Comparison of ENCODE assay signal across 8 mouse cellular contexts in genomic region chr11:69418481-69419442, GRCm38 (mm10). TPM values are rescaled to one million over a fixed set of nuclear protein-coding genes. Genes with fewer than 3 reads are reported as not detected.
A peak's percentile ranks its signal among the peaks of the same experiment; 100 is the strongest.
DNase-seq lines count a peak whose midpoint lies in the region; ATAC-seq lines count a peak whose summit lies in the region.

No protein-coding gene starts in this region.

- DNase-seq in adrenal gland, adult 18-20 months (ENCODE audit: low spot score in 2 of 2): peak; percentile 70 to 75
- DNase-seq in embryo, embryonic 11.5 days (ENCODE audit: low read depth, low spot score): peak; percentile 96
- DNase-seq in gastrocnemius, postnatal 25 days: peak; percentile 98
- DNase-seq in intestine, embryonic 14.5 days (ENCODE audit: low spot score): peak; percentile 93
- peak; percentile 93 to 97 for DNase-seq in left cerebral cortex, postnatal 14 days (ENCODE audit: low spot score in 2 of 2)
- peak; percentile 92 for DNase-seq in right cerebral cortex, postnatal 14 days
- DNase-seq in urinary bladder, postnatal 36 days (ENCODE audit: low spot score in 2 of 2): peak; percentile 79 to 93

- H3K4me1 ChIP-seq in intestine, embryonic 14.5 days (replicated peaks; ENCODE audit: control insufficient read depth, insufficient read depth, low read length): peaks cover 36% of the 10 kb centered on the region

- under 1% methylated on average over 44 of the region's 45 CpGs for WGBS in intestine, embryonic 14.5 days

- peak overlapping the region; percentile 90 for H3K4me3 ChIP-seq in intestine, embryonic 14.5 days (ENCODE audit: low read depth, low read length)

- peak overlapping the region; percentile 94 for H3K4me2 ChIP-seq in intestine, embryonic 14.5 days (ENCODE audit: low read length)

- no peaks in the 10 kb centered on the region for H3K9me3 ChIP-seq in intestine, embryonic 14.5 days (ENCODE audit: control insufficient read depth, low read length)

- peaks cover under 1% of the 10 kb centered on the region; the same call in 1 of the 2 replicates for H3K36me3 ChIP-seq in intestine, embryonic 14.5 days (ENCODE audit: control insufficient read depth, insufficient read depth, low read length)

- peak; percentile 85 for ATAC-seq in intestine, embryonic 14.5 days (replicated peaks; ENCODE audit: low FRiP score, low TSS enrichment, low read depth)
- peak; percentile 66 for ATAC-seq in megakaryocyte-erythroid progenitor cell, adult 5-6 weeks (replicated peaks; ENCODE audit: low FRiP score, low TSS enrichment, poor library complexity, severe bottlenecking)

- intact Hi-C loops in left cerebral cortex, postnatal 14 days (cut with DNase I): loop anchor here (5.0 kb wide), 1 partner anchor 321 kb away; the partner anchor contains the start of gene Per1

- H3K9ac ChIP-seq in intestine, embryonic 14.5 days (ENCODE audit: low read length): peak overlapping the region; percentile 60

- H3K27me3 ChIP-seq in intestine, embryonic 14.5 days (replicated peaks; ENCODE audit: control insufficient read depth, insufficient read depth, low read length): peaks cover 22% of the 10 kb centered on the region

- peak overlapping the region; percentile 86 for H3K27ac ChIP-seq in intestine, embryonic 14.5 days (ENCODE audit: low read depth)

RNA-seq across cellular contexts. Expression of gene Kdm6b, which starts 5.3 kb away (rescaled TPM):
- total RNA-seq in adrenal gland, adult 18-20 months (2021): 10 to 100 TPM; 32.7 to 34.8 TPM
- 10 to 100 TPM; 23.9 to 27.7 TPM for total RNA-seq in gastrocnemius, postnatal 25 days (2021)
- 29.1 and 29.6 TPM in 2 replicates for polyA plus RNA-seq in intestine, embryonic 14.5 days (2014; fragmentation: Nextera tagmentation; extraction: Ambion mirVana)
- total RNA-seq in left cerebral cortex, postnatal 14 days (2021): 10 to 100 TPM; 33.0 to 33.3 TPM
- total RNA-seq in megakaryocyte-erythroid progenitor cell, adult 5-6 weeks (2014; fragmentation: Nextera tagmentation): 19.3 and 22.1 TPM in 2 replicates
- total RNA-seq in megakaryocyte-erythroid progenitor cell, adult 5-6 weeks (2017): 1.6 and 2.7 TPM in 2 replicates

RNA-seq across cellular contexts. Expression of gene Tmem88, which starts 20.7 kb away (rescaled TPM):
- 1 to 10 TPM; 7.9 to 8.8 TPM for total RNA-seq in adrenal gland, adult 18-20 months (2021)
- total RNA-seq in gastrocnemius, postnatal 25 days (2021): 1 to 10 TPM; 6.1 to 7.0 TPM
- polyA plus RNA-seq in intestine, embryonic 14.5 days (2014; fragmentation: Nextera tagmentation; extraction: Ambion mirVana): 34.8 and 38.4 TPM in 2 replicates
- 1 to 10 TPM; 2.6 to 2.9 TPM for total RNA-seq in left cerebral cortex, postnatal 14 days (2021)
- 0.37 TPM in 1 of 2 replicates, not detected in the other for total RNA-seq in megakaryocyte-erythroid progenitor cell, adult 5-6 weeks (2014; fragmentation: Nextera tagmentation)
- not detected in 2 replicates for total RNA-seq in megakaryocyte-erythroid progenitor cell, adult 5-6 weeks (2017)

RNA-seq across cellular contexts. Expression of gene Cyb5d1, which starts 23.3 kb away (rescaled TPM):
- 10 to 100 TPM; 41.3 to 50.2 TPM for total RNA-seq in adrenal gland, adult 18-20 months (2021)
- total RNA-seq in gastrocnemius, postnatal 25 days (2021): 10 to 100 TPM; 26.5 to 26.9 TPM
- polyA plus RNA-seq in intestine, embryonic 14.5 days (2014; fragmentation: Nextera tagmentation; extraction: Ambion mirVana): 23.3 and 23.8 TPM in 2 replicates
- 10 to 100 TPM; 36.8 to 42.0 TPM for total RNA-seq in left cerebral cortex, postnatal 14 days (2021)
- total RNA-seq in megakaryocyte-erythroid progenitor cell, adult 5-6 weeks (2014; fragmentation: Nextera tagmentation): 16.2 and 20.9 TPM in 2 replicates
- 36.7 and 41.7 TPM in 2 replicates for total RNA-seq in megakaryocyte-erythroid progenitor cell, adult 5-6 weeks (2017)

RNA-seq across cellular contexts. Expression of gene Naa38, which starts 23.5 kb away (rescaled TPM):
- 100 to 1,000 TPM; 139 to 162 TPM for total RNA-seq in adrenal gland, adult 18-20 months (2021)
- total RNA-seq in gastrocnemius, postnatal 25 days (2021): 10 to 100 TPM; 60.4 to 65.0 TPM
- polyA plus RNA-seq in intestine, embryonic 14.5 days (2014; fragmentation: Nextera tagmentation; extraction: Ambion mirVana): 184 and 197 TPM in 2 replicates
- total RNA-seq in left cerebral cortex, postnatal 14 days (2021): 100 to 1,000 TPM in 1 of 2 experiments, 10 to 100 TPM in 1; 92.0 to 106 TPM
- 161 and 169 TPM in 2 replicates for total RNA-seq in megakaryocyte-erythroid progenitor cell, adult 5-6 weeks (2014; fragmentation: Nextera tagmentation)
- 156 and 170 TPM in 2 replicates for total RNA-seq in megakaryocyte-erythroid progenitor cell, adult 5-6 weeks (2017)

RNA-seq across cellular contexts. Expression of gene Chd3, which starts 49.6 kb away (rescaled TPM):
- 100 to 1,000 TPM in 1 of 2 experiments, 10 to 100 TPM in 1; 87.6 to 109 TPM for total RNA-seq in adrenal gland, adult 18-20 months (2021)
- total RNA-seq in gastrocnemius, postnatal 25 days (2021): 10 to 100 TPM; 12.0 to 13.9 TPM
- 52.4 and 62.3 TPM in 2 replicates for polyA plus RNA-seq in intestine, embryonic 14.5 days (2014; fragmentation: Nextera tagmentation; extraction: Ambion mirVana)
- total RNA-seq in left cerebral cortex, postnatal 14 days (2021): 100 to 1,000 TPM; 531 to 563 TPM
- 45.7 and 57.3 TPM in 2 replicates for total RNA-seq in megakaryocyte-erythroid progenitor cell, adult 5-6 weeks (2014; fragmentation: Nextera tagmentation)
- total RNA-seq in megakaryocyte-erythroid progenitor cell, adult 5-6 weeks (2017): 21.0 and 49.2 TPM in 2 replicates

Comparison
In these comparisons a context has a peak if more than half of its experiments do, and no peak if none do; other contexts are left out.
1. Peak in every context shown above with its lines: DNase-seq, ATAC-seq, H3K4me3 ChIP-seq and H3K27ac ChIP-seq.